Mouse (Mus musculus) stomach, postnatal 0 days (tissue): ENCODE measurements at regions not wholly inside any gene's neighbourhood (a gene's known extent, or its start where the extent isn't known, plus 50 kb on each side); places are given as distances from the start of the nearest gene placed in this dataset.

Experiments used
- CTCF ChIP-seq: IDR thresholded peaks from 2 replicates; pipeline ENCODE4 v1.5.1; 2016; ENCODE audit warnings: antibody characterized with exemption, low read depth, mild to moderate bottlenecking, moderate library complexity
- EP300 ChIP-seq: optimal IDR thresholded peaks from 2 replicates; pipeline ENCODE3; 2016; ENCODE audit warnings: antibody characterized with exemption

DNA sequence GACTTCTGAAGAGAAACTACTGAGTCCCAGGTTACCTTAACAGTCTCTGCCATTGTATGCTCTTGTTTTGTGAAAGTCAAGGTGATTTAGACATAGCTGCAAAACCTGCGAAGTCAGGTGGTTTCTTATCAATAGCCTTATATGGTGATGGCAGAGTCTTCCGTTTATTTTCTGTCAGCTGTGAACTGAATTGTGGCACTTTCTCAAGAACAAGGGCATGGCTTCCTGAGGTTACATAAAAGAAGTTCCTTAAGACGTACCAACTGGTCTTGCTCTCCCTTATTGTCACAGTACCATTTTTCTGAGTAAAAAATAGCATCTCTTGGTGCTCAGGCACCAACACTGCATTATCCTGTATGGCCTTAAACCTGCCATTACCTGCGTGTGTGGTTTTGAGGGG is 959.6 kb downstream of the Gsdmc2 start:
- TF ChIP-seq CTCF (no peak), EP300 (no peak)
